Mouse (Mus musculus): ENCODE data around the gene Jaml.
"Not testable (repeated sequence)": the region's sequence is repeated elsewhere in the genome, so short reads cannot be mapped to it uniquely, and the experiment has no call there.

The Jaml gene

GRCm38 (mm10) chr9:45079011-45079410 lies at the start of gene Jaml:
Gene Jaml (plus strand): TSS chr9:45079183.
- DNase-seq = peak; percentile 23

GRCm38 (mm10) chr9:45030341-45030740 lies 48.6 kb upstream of the Jaml start:
- no peak for DNase-seq

- DNase-seq = no peak
Observed at GRCm38 (mm10) chr9:45032261-45032660, 46.7 kb upstream of the Jaml start.

GRCm38 (mm10) chr9:45034526-45034925 lies 44.5 kb upstream of the Jaml start:
- no peak for DNase-seq

- not testable (repeated sequence) for DNase-seq
Observed at GRCm38 (mm10) chr9:45037803-45038202, 41.2 kb upstream of the Jaml start.

- DNase-seq = no peak
Observed at GRCm38 (mm10) chr9:45039499-45039898, 39.5 kb upstream of the Jaml start, which contains the start of gene Mpzl2. Gene Mpzl2 (plus strand): TSS chr9:45039799.

- peak; percentile 14 for DNase-seq
Observed at GRCm38 (mm10) chr9:45040066-45040845, 38.7 kb upstream of the Jaml start.

GRCm38 (mm10) chr9:45041131-45041838 lies 37.7 kb upstream of the Jaml start:
- peak; percentile 42 for DNase-seq

GRCm38 (mm10) chr9:45042056-45042720 lies 36.8 kb upstream of the Jaml start:
- peak; percentile 70 for DNase-seq

GRCm38 (mm10) chr9:45042947-45043346 lies 36.0 kb upstream of the Jaml start:
- DNase-seq = peak; percentile 10

GRCm38 (mm10) chr9:45046973-45047372 lies 32.0 kb upstream of the Jaml start:
- DNase-seq = no peak

- DNase-seq = peak; percentile 58
Observed at GRCm38 (mm10) chr9:45048511-45048910, 30.5 kb upstream of the Jaml start.

- no peak for DNase-seq
Observed at GRCm38 (mm10) chr9:45049731-45050130, 29.3 kb upstream of the Jaml start.

GRCm38 (mm10) chr9:45050301-45050700 lies 28.7 kb upstream of the Jaml start:
- DNase-seq = no peak

GRCm38 (mm10) chr9:45055082-45055713 lies 23.8 kb upstream of the Jaml start, which contains the start of gene Mpzl3:
Gene Mpzl3 (plus strand): TSS chr9:45055186.
- DNase-seq = peak; percentile 85

GRCm38 (mm10) chr9:45058304-45058940 lies 20.6 kb upstream of the Jaml start:
- peak; percentile 22 for DNase-seq

GRCm38 (mm10) chr9:45060151-45060550 lies 18.8 kb upstream of the Jaml start:
- DNase-seq = no peak

- DNase-seq = no peak
Observed at GRCm38 (mm10) chr9:45062677-45063076, 16.3 kb upstream of the Jaml start.

GRCm38 (mm10) chr9:45064421-45064820 lies 14.6 kb upstream of the Jaml start:
- DNase-seq = no peak

- no peak for DNase-seq
Observed at GRCm38 (mm10) chr9:45066735-45067134, 12.2 kb upstream of the Jaml start.

- no peak for DNase-seq
Observed at GRCm38 (mm10) chr9:45071800-45072199, 7.2 kb upstream of the Jaml start.

- DNase-seq = no peak
Observed at GRCm38 (mm10) chr9:45077859-45078258, 1.1 kb upstream of the Jaml start.
